Mouse (Mus musculus): ENCODE data around the gene Rps9. TPM values are rescaled to one million over a fixed set of nuclear protein-coding genes. Genes with fewer than 3 reads are reported as not detected.
"Not testable (repeated sequence)": the region's sequence is repeated elsewhere in the genome, so short reads cannot be mapped to it uniquely, and the experiment has no call there.

Gene Rps9
- polyA plus RNA-seq, 1 experiment from 2014 or later: 691 TPM

DNA sequence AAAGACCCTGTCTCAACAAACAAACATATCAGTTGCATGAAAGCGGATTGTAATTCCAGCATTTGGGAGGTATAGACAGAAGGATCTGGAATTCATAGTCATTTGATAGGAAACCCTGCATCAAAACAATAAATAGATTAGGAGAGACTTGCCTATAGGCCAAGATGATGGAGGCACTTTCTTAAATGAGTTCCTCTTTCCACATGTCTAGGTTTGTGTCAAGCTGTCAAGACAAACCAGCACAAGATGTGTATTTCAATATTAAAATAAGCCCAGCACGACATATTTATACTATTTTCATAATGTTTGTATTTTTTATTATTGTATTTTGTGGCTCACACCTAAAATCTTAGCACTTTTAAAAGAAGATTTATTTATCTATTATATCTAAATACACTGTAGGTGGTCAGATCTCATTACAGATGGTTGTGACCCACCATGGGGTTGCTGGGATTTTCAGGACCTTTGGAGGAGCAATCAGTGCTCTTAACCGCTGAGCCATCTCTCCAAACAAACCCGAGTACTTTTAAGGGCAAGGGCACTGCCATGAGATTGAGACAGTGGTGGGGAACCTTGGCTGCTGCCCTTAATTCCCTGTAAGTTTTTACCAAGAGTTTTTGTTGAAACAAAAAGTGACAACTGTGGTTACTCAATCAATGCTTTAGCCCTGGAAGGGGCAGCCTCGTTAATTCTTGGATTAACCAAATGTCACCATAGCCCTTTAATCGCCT is 480 bp upstream of the Rps9 start:
- Histone ChIP-seq H3K4me2 (peak overlapping the region; percentile 90), H3K4me3 (peak overlapping the region; percentile 94), H3K9ac (peak overlapping the region; percentile 82), H3K4me1 (replicated peaks) (peaks cover 29% of the 10 kb centered on the region), H3K9me3 (no peaks in the 10 kb centered on the region), H3K36me3 (peaks cover 53% of the 10 kb centered on the region), H3K27me3 (no peaks in the 10 kb centered on the region), H3K27ac (replicated peaks) (peak overlapping the region; percentile 95)
- WGBS: 22% methylated on average over 6 of the region's 6 CpGs
- peak; percentile 52 for ATAC-seq (ENCODE audit: low FRiP score, low read depth)

- Histone ChIP-seq H3K4me1 (replicated peaks) (peaks cover 29% of the 10 kb centered on the region), H3K9ac (peak overlapping the region; percentile 82), H3K27me3 (no peaks in the 10 kb centered on the region), H3K36me3 (peaks cover 43% of the 10 kb centered on the region), H3K27ac (replicated peaks) (peak overlapping the region; percentile 95), H3K4me2 (peak overlapping the region; percentile 90), H3K9me3 (no peaks in the 10 kb centered on the region), H3K4me3 (peak overlapping the region; percentile 94)
- under 1% methylated on average over 20 of the region's 20 CpGs for WGBS
- peak; percentile 65 for ATAC-seq (ENCODE audit: low FRiP score, low read depth)
Measured at GRCm38 (mm10) chr7:3704475-3704874, 682 bp downstream of the Rps9 start.

- ATAC-seq (ENCODE audit: low FRiP score, low read depth); H3K9me3 ChIP-seq; H3K27ac ChIP-seq (replicated peaks); H3K27me3 ChIP-seq: not testable (repeated sequence)
- peaks cover 29% of the 10 kb centered on the region for H3K4me1 ChIP-seq (replicated peaks)
- peak overlapping the region; percentile 90 for H3K4me2 ChIP-seq
- 2% methylated on average over 7 of the region's 7 CpGs for WGBS
- H3K36me3 ChIP-seq: peaks cover 33% of the 10 kb centered on the region
- H3K4me3 ChIP-seq: peak overlapping the region; percentile 94
- peak overlapping the region; percentile 82 for H3K9ac ChIP-seq
Measured at GRCm38 (mm10) chr7:3705461-3705860, 1.7 kb downstream of the Rps9 start.

- WGBS: 37% methylated on average over 6 of the region's 6 CpGs
- Histone ChIP-seq H3K27me3 (no peaks in the 10 kb centered on the region), H3K4me2 (peak overlapping the region; percentile 90), H3K9me3 (no peaks in the 10 kb centered on the region), H3K4me3 (peak overlapping the region; percentile 94), H3K36me3 (peaks cover 30% of the 10 kb centered on the region), H3K9ac (peak overlapping the region; percentile 82), H3K27ac (replicated peaks) (no peak overlapping the region), H3K4me1 (replicated peaks) (peaks cover 29% of the 10 kb centered on the region)
- ATAC-seq (ENCODE audit: low FRiP score, low read depth): no peak
Measured at GRCm38 (mm10) chr7:3705911-3706310, 2.1 kb downstream of the Rps9 start.

DNA sequence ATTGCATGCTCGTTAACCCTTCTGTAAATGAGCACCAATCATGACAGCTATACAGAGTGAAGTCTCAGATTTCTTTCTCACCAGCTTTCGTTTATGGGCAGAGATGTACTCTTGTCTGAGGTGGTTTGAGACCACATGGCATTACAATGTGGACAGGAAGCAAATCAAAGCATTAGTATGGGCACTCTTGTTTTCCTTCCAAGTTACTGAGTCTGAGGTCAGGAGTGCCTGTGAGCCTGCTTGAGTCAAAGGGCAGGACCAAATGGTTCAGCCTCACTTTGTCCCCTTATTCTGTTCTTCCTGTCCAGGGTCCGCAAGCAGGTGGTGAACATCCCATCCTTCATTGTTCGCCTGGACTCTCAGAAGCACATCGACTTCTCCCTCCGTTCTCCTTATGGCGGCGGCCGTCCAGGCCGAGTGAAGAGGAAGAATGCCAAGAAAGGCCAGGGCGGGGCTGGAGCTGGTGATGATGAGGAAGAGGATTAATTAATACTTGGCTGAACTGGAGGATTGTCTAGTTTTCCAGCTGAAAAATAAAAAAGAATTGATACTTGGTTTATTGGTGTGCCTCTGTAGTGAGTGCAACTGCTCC is 2.6 kb downstream of the Rps9 start:
- no peak for ATAC-seq (ENCODE audit: low FRiP score, low read depth)
- peak overlapping the region; percentile 90 for H3K4me2 ChIP-seq
- no peaks in the 10 kb centered on the region for H3K9me3 ChIP-seq
- 56% methylated on average over 11 of the region's 11 CpGs for WGBS
- H3K9ac ChIP-seq: peak overlapping the region; percentile 82; the same call in 1 of the 2 replicates
- H3K4me3 ChIP-seq: peak overlapping the region; percentile 94
- H3K27ac ChIP-seq (replicated peaks): no peak overlapping the region
- H3K4me1 ChIP-seq (replicated peaks): peaks cover 29% of the 10 kb centered on the region
- H3K27me3 ChIP-seq: no peaks in the 10 kb centered on the region
- peaks cover 25% of the 10 kb centered on the region for H3K36me3 ChIP-seq

- H3K27me3 ChIP-seq: no peaks in the 10 kb centered on the region
- H3K4me3 ChIP-seq: no peak overlapping the region
- peak overlapping the region; percentile 2; the same call in 1 of the 2 replicates for H3K27ac ChIP-seq (replicated peaks)
- H3K9me3 ChIP-seq: no peaks in the 10 kb centered on the region
- H3K36me3 ChIP-seq: peaks cover 23% of the 10 kb centered on the region
- peaks cover 29% of the 10 kb centered on the region for H3K4me1 ChIP-seq (replicated peaks)
- H3K9ac ChIP-seq: no peak overlapping the region
- peak overlapping the region; percentile 90; the same call in 1 of the 2 replicates for H3K4me2 ChIP-seq
- ATAC-seq (ENCODE audit: low FRiP score, low read depth): no peak
- WGBS: 63% methylated on average over 4 of the region's 4 CpGs
Measured at GRCm38 (mm10) chr7:3707027-3707426, 3.2 kb downstream of the Rps9 start.

DNA sequence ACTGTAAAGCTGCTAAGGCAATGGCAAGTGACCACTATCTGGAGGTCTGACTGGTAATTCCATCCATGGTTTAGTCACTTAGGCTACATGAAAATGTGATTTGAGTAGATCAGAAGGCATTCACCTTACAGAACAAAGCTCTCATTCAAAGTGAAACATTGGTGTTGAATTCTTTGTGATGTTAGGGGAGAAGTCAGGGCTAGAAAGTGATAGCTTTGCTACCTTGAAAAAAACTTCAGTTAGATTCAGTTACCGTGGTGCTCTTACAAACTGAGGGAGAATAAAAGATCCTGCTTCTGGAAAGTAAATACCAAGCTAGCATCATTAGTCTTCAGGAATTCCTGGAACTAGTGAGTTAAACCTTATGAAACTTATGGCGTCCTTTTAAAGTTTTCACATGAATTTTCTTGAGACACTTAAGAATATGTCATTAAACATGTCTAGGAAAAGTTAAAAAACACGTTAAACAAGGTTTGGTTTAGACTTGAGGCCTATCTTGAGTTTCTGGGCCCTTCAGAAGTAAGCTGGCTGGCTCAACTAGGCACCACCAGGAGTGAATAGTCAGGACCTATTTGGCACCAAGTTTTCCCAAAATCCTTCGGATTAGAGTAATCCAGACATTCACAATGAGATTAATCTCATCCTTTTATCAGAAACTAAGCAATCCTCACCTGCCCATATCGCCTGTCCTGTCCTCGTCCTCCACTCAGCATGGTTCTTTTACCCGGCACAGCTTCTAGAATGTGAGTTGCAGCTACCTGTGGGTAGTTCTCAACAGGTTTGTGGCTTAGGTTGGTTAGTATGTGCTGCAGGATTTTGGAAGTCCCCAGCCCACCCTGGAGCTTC is 4.0 kb downstream of the Rps9 start:
- Histone ChIP-seq H3K9me3 (no peaks in the 10 kb centered on the region), H3K9ac (no peak overlapping the region), H3K27ac (replicated peaks) (no peak overlapping the region), H3K4me2 (no peak overlapping the region), H3K4me3 (no peak overlapping the region), H3K27me3 (no peaks in the 10 kb centered on the region), H3K4me1 (replicated peaks) (peaks cover 29% of the 10 kb centered on the region), H3K36me3 (peaks cover 23% of the 10 kb centered on the region)
- 34% methylated on average over 7 of the region's 7 CpGs for WGBS
- ATAC-seq (ENCODE audit: low FRiP score, low read depth): no peak

DNA sequence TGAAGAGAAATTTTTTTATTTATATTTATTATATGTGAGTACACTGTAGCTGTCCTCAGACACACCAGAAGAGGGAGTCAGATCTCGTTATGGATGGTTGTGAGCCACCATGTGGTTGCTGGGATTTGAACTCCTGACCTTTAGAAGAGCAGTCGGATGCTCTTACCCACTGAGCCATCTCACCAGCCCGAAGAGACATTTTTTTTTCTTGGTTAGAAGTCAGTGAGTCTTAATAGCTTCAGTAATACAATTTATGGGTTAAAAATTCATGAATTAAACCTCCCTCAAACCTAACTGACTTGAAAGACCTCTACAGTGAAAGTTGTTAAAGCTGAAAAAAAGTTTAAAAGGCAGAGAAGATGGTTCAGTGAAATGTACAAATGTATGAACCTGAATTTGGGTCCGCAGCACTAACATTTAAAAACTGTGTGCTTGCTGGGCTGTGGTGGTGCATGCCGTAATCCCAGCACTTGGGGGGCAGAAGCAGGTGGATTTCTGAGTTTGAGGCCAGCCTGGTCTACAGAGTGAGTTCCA is 4.7 kb downstream of the Rps9 start:
- H3K9ac ChIP-seq; H3K4me2 ChIP-seq; H3K27ac ChIP-seq (replicated peaks); ATAC-seq (ENCODE audit: low FRiP score, low read depth); H3K27me3 ChIP-seq; H3K4me3 ChIP-seq; H3K9me3 ChIP-seq: not testable (repeated sequence)
- peaks cover 23% of the 10 kb centered on the region for H3K36me3 ChIP-seq
- H3K4me1 ChIP-seq (replicated peaks): peaks cover 25% of the 10 kb centered on the region
- WGBS: 37% methylated on average over 5 of the region's 5 CpGs

- Histone ChIP-seq H3K9ac (no peak overlapping the region), H3K9me3 (no peaks in the 10 kb centered on the region), H3K36me3 (peaks cover 23% of the 10 kb centered on the region), H3K4me3 (no peak overlapping the region), H3K4me2 (no peak overlapping the region), H3K27me3 (no peaks in the 10 kb centered on the region), H3K4me1 (replicated peaks) (peaks cover 23% of the 10 kb centered on the region), H3K27ac (replicated peaks) (no peak overlapping the region)
- no peak for ATAC-seq (ENCODE audit: low FRiP score, low read depth)
- 81% methylated on average over 1 of the region's 1 CpGs for WGBS
Measured at GRCm38 (mm10) chr7:3709000-3709399, 5.2 kb downstream of the Rps9 start.

- no peak overlapping the region for H3K4me2 ChIP-seq
- no peak overlapping the region for H3K4me3 ChIP-seq
- H3K9me3 ChIP-seq: no peaks in the 10 kb centered on the region
- H3K9ac ChIP-seq: no peak overlapping the region
- WGBS: 35% methylated on average over 5 of the region's 5 CpGs
- H3K27ac ChIP-seq (replicated peaks): no peak overlapping the region
- ATAC-seq (ENCODE audit: low FRiP score, low read depth): no peak
- no peaks in the 10 kb centered on the region for H3K27me3 ChIP-seq
- H3K36me3 ChIP-seq: peaks cover 10% of the 10 kb centered on the region
- H3K4me1 ChIP-seq (replicated peaks): no peaks in the 10 kb centered on the region
Measured at GRCm38 (mm10) chr7:3712264-3712942, 8.6 kb downstream of the Rps9 start.

DNA sequence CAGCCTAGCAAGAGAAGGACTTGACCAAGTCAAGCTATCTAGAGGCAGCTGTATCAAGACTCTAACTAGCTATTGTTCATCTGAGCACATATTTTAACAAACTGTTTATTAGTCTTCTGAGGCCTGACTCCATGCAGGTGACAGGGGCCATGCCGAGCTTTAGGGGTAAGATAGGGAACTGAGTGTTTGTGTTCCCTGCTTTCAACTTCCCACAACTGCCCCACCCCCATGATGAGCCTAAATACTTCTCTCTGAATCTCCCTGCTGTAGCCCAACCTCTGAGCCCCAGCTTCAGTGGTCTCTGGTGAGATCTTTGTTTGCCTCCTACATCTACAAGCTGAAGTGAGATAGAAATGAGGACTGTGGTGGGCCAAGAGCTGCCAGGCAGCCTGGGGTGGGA is 11.5 kb downstream of the Rps9 start:
- no peak for ATAC-seq (ENCODE audit: low FRiP score, low read depth)
- WGBS: 68% methylated on average over 1 of the region's 1 CpGs

More for the DNA sequence above, 11.5 kb downstream of the Rps9 start:
- no peak overlapping the region for H3K9ac ChIP-seq
- no peaks in the 10 kb centered on the region for H3K36me3 ChIP-seq
- H3K4me1 ChIP-seq (replicated peaks): no peaks in the 10 kb centered on the region
- no peak overlapping the region for H3K4me2 ChIP-seq
- H3K27me3 ChIP-seq: no peaks in the 10 kb centered on the region
- H3K9me3 ChIP-seq: no peaks in the 10 kb centered on the region
- no peak overlapping the region for H3K4me3 ChIP-seq
- H3K27ac ChIP-seq (replicated peaks): no peak overlapping the region

Data from hindbrain, embryonic 15.5 days (tissue).